Mouse (Mus musculus) R1 (cell line): ENCODE measurements around the gene Epb41l3.

Source experiments
- DNase-seq: peaks from one replicate; pipeline ENCODE4 v3.0.0-alpha.2; 2018; ENCODE audit warnings: low read depth, low spot score

The Epb41l3 gene

DNA sequence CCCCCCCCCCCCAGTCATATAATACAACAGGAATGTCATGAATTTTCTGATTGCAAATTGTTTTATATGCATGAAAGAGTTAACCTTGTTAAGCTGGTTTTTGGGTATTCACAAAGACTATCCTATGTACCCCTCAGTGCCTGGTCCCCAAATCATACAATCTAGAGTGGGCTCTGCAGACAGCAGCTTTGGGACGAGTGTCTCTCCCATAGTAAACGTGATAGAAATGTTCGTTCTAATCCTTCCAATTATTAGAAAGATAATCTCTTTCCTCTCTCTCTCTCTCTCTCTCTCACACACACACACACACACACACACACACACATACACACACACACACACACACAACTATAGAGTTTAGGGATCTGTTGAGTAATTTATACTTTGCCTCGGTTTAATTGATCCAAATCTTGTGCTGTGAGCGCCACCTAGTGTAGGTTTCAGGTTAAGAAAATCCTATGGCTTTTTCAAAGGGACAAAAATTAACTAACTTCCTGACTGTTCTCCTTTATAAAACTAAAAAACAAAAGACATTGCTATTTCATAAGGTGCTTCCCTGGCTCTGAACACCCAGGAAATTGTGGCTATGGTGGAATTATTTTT, 30.4 kb downstream of the Epb41l3 start:
- DNase-seq, result peak; percentile 38

DNA sequence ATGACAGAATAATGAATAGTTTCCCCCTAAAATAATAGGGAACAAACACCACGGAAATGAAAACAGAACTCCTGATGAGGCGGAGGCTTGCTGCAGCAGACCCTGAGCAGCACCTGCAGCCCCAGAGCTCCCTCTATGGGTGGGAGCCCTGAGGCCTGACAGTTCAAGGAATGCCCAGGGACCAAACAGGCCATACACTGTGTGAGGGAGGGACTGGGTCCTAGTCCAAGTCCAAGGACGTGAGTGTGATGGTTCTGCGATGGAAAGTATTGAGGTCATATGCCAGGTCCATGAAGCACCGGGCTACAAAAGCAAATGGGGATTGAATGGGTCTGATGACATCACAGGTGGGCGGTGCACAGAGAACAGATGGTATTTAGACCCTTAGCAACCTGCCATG, 33.7 kb downstream of the Epb41l3 start:
- DNase-seq, result peak; percentile 41

DNA sequence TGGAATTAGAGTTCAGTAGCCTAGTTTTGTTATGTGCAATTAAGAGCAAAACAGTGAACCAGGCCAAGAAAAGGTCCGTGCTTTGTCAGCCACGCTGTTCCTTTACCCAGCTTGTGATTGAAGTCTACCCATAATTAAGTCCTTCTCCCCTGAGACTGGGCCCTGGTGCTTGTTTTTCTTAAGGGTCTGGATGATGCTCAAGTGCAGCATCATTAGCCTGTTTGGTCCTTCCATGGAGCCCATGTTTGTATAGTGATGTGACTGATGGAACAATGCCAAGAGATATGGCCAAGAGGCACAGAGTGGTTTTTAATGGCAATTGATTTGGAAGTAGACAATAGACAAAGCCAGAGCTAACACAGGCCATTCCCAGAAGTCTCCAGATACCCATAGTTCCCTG, 36.7 kb downstream of the Epb41l3 start:
- DNase-seq, result no peak

DNA sequence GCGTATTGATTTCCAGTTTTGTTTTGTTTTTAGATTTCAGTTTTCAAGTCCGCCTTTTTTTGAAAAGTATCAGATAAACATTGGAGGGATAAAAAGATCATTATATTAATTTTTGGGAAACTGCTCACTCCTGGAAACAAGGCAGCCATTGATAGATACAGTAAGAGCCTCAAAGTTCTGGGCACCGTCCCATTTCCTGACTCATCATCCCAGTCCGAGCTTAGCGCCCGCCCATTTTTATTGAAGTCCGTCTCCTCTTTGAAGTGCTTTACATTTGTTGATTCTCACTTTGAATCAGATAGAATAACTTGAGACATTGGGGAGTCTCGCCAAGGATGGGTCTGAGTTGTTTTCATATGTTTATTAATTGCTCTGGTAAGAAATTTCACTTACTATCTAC, 43.7 kb downstream of the Epb41l3 start:
- DNase-seq, result no peak

DNA sequence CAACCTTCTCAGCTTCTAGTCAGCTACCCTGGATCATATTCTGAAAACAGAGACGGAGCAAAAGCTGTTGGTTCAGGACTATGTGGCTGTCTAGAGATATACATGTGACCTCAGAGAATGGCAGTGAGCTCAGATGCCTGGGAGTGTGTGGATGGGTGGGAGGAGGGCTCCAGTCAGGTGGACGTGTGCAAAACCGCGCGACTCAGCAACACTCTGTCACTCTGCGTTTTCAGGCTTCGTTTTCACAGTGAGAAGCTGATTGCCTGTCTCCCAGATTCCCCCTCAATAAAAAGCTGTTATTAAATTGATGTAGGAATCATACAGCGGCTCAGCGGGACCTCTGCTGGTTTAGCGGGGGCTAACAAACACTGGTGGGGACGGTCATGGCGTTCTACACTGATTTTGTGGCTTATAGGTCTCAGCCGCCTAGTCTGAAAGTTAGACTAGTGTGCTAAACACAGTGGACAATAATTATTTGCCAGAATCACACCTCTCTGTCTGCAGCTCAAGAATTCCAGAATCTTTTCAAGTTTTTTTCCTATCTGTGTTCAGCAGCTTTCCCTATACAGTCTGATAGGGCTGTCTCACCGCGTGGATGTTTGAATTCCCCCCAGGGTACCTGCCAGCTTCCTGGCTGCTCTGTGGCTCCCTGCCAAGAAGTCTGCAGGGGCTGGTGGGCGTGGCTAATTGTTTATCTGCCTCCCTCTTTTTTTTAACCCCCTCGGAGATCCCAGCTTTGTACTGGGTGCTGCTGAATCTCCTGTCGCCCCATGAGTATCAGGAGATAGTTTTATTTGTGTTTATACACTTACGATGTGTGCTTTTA, 45.3 kb downstream of the Epb41l3 start:
- DNase-seq, result peak; percentile 62

DNA sequence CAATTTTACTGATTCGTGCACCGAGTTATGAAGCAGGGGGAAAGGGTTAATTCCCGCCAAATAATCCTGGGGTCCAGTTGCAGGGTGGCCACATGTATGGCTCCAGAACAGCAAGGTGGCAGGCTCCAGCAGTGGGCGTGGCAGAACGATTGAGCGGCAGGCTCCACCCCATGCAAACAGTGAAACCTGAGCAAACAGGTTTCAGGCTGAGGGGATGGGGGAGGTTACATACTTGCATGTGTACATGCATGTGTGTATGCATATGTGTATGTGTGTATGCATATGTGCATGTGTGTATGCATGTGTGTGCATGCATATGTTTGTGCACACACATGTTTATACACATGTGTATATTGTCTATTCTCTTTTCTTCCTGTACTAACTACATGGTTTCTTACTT, 46.9 kb downstream of the Epb41l3 start:
- DNase-seq, result peak; percentile 17

DNA sequence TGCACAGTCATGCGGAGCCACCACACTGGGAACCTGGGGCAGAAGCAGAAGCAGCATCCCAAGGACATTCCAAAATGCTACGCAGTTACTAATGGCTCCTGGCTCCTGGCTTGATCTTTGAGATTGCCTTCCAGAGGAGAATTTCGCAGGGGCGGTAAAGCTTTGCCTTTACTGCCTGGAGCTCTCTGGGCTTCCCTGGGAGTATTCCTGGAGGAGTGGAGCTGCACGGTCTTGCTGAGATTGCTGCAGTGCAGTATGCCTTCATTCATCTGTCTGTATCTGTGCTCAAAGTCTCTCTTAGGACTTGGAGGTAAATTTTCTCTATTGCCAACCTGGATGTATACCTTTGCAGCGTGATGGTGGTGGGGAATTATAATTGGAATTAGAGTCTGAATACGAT, 52.0 kb downstream of the Epb41l3 start:
- no peak for DNase-seq

DNA sequence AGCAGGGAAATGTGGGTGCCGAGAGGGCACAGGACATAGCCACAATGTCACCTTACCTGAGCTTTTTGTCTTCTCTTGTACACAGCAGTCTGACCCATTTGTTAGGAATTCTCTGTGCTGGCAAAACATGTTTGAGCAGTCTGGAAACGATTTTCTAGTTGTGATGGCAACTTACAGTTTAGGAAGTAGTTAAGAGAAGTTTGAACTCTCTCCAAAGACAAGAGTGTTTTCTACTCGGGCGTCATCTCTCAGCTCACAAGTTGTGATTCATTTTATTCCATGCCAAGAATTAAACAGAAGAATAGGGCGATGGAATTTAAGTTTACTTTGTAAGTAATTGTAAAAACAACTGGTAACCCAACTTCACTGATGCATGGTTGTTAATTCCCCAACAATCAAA, 52.5 kb downstream of the Epb41l3 start:
- DNase-seq, result no peak

DNA sequence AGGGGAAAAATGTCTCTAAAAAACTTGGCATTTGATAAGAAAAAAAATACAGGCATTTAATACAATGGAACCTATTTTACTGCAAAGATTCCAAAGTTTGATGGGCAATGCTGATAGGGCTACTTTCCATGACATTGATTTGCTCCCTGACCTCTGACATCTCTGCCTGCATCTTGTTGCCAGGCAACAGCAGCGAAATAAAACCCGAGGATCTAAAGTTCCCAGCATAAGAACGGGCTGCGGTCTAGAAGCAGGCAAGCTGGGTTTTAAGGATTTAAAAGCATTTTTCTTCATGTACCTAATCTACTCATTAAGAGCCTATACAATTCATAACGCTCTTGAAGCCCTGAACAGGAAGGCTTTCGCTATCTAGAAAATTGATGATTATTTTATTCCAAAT, 54.0 kb downstream of the Epb41l3 start:
- peak; percentile 48 for DNase-seq

DNA sequence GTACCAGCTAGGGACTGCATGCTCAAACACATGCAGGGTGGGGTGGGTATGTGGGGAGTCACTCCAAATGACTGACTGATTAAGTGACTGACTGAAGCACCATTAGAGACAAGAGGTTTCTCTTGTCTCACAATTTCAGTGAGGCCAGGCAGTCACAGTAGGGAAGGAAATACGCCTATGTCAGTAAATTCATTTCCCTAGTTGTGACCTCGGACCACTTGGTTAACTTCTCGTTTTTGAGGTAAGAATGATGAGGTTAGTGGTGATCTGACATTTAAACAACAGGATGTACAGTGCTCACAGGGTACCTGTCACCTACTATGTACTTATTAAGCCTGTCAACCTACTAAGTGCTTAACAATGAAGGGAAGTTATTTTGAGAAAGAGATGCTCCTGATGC, 67.5 kb downstream of the Epb41l3 start:
- DNase-seq, result no peak

DNA sequence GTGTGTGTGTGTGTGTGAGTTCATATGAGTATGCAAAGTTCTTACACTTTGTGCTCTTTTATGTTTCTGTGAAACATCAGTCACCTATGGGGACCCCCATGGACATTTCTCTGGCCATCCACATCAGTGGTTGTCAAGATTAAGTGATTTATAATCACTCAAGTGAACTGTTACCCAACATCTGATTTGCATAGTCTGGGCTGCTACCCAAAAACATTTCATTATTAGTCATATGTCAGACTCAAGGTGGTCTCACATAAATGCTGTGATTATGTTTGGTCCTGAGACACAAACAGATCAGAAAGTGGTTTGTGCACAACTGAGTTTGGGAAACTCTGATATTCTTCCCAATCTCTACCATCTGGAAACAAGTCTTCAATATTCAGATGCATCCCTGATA, 75.3 kb downstream of the Epb41l3 start:
- no peak for DNase-seq

DNA sequence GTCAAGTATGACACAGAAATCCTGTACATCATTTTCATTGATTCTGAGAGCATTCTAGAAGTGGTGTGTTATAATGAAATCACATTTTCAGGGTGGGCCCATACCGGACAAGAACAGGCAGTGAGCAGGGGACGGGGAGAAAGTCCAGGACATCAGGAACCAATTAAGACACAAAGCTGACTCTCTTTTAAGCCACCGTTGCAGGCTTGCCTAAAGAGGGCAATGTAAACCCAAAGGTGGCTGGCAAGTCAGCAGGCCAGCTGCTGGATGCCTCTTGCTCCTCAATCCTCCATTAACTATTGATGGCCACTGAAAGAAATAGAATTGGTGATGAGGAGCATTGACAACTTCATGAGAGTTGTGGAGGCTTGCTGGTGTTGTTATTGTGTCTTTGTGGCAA, 75.8 kb downstream of the Epb41l3 start:
- DNase-seq, result no peak

DNA sequence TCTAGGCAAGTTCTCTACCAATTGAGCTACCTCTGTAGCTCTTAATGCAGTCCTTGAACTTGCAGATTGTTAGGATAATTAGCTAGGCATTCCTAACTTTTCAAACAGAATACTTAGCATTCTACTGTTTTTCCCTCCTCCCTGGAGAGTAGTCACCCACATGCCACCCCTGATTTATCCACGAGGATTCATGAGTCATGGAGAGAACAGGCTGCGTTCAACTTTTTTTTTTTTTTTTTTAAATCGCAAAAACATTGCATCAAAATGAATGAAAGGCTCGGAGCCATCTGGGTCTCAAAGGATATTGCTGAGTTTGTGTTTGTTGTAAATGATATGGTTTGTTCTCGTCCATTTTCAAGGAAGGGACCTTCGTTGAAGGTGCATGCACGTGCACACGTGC, 79.6 kb downstream of the Epb41l3 start:
- no peak for DNase-seq

DNA sequence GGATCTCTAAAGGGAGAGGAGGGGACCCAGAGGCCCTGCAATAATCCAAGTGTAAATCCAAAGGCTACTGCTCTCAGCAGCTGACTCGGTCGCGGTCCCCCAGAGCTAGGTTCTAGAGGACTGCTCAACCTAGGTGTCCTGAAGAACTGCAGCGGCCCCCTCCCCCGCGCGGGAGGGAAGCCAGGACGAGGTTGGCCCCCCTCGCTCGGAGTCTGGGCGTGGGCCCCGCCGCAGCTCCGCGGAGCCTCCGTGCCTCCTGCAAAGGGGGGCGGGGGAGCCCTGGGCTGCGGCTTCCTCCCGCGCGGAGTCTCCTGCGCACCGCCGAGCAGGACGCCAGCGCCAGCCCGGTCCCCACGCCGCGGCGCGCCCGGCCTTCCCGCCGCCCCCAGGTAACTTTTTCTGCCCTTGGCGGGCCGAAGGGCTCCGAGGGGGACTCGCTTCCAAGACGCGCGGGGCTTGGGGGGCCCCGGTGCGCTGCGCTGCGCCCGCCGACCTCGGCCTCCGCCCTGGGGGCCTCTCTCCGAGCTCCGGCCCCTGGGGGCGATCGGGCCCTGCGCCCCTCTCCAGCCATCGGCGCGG, 81.1 kb downstream of the Epb41l3 start:
- peak; percentile 64 for DNase-seq

DNA sequence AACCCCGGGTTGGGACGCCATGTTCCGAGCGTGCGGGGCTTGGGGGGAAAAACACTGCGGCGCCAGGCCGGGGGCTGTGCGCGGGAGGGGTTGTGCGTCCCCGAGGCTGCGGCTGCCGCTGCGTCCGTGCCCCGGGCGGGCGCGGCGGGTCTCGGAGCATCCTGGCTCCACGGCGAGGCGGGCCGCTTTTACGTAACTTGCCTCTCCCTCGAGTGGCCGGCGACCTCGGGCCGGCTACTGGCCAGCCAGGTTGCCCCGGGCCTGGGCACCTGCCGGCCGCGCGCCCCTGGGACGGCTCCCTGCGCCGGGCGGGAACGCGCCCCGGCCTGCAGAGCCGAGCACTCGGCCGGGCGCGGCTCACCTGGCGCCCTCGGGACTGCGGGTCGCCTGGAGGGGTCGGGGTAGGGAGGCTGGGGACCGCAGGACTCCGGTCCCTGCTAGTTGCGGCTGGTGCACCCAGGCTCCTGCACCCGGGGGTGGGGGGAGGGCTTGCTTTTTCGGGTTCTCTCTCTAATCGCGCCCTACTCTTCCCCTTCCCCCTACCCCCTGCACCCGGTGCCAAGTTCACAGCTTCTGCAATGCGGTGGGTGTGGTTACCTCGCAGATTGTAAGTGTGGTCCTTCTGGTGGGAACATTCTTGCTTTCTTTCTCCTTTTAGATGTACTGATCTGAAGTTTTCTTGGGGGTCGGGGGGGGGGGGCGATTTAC, 81.8 kb downstream of the Epb41l3 start:
- DNase-seq, result peak; percentile 68

DNA sequence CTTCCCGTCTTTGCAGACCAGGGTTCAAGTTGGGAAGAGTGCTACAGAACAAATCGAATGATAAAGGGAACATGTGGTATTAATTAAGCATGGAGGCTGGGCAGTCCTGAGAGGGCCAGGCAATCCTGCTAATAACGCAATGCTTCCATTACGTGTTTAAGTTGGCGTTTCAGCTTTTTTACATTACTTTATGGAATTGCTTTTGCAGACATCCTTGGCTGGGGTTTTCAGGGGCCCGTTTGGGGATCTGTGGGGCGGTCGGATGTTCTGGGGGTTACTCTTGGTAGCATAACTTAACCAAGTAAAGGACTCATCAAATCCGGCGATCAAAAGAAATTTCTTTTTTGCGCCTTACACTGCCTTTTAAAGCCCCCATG, 82.3 kb downstream of the Epb41l3 start:
- DNase-seq, result no peak

DNA sequence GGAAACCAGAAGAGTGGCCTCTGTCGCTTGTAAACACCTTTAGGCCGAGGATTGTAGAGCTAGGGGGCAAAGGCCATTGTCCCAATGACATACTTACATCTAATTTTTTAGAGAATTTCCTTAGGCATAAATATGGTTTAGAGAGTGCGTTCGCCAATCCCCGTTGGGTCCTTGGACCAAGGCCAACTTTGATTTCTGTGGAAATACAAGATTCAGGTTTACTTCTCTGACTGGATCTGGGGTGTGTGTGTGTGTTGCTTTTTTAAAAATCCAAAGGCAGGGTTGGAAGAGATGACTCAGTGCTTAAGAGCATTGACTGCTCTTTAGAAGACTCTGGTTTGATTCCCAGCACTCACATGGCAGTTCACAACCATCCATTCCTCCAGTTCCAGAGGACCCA, 83.2 kb downstream of the Epb41l3 start:
- DNase-seq, result no peak

DNA sequence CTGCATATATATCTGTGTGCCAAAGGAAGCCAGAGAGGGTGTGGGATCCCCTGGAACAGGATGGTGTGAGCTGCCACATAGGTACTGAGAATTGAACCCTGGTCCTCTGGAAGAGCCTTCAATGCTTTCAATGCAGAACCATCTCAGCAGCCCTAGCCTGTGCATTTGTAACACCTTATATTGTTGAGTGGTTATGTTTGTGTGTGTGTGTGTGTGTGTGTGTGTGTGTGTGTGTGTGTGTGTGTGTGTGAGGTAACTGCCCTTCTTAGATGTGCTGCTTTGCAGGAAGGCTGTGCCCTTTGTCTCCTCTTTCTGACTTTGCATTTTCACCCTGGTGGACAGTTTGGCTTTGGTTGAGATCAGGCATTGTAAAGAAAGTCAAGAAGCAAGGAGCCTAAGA, 87.2 kb downstream of the Epb41l3 start:
- no peak for DNase-seq

DNA sequence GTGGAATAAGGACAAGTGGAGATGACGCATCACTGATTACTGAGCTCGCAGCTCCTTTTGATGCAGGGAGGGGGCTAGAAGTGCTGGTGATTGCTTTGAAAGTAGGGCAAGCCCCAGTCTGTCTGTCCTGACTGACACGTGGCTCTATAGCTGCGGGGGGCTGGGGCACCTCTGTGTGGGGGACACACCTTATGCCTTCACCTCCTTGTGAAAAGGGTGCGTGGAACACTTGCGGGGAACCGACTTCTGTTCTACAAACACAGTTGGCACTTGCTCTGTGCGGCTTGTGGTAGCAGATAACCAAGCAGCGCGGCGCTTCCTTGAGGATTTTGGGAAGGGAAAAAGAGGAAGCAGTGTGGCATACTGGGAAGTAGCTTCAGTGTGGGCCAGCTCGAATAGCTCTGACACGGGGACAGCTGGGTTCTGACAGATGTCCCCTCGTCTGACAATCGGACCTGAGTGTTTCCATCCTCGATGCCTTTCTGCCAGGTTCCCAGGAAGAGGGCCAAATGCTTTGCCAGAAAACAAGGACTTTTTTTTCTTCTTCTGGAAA, 101.5 kb downstream of the Epb41l3 start:
- no peak for DNase-seq

DNA sequence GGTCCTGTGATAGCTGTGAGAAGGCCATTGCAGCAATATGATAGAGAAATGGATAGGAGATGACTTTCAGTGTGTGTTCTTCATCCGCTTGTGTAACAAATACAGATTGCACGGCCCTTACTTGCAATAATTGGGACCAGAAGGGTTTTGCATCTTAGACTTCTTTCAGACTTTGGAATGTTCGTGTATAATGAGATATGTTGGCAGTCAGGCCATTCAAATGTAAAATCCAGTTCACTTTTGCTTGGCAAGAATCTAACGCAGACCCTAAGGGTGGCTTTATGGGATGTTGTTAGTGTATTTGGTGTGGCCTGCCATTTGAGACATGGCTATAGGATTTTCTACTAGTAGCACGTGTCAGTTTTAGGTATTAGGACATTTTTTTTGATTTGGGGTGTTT, 102.5 kb downstream of the Epb41l3 start:
- DNase-seq, result no peak

DNA sequence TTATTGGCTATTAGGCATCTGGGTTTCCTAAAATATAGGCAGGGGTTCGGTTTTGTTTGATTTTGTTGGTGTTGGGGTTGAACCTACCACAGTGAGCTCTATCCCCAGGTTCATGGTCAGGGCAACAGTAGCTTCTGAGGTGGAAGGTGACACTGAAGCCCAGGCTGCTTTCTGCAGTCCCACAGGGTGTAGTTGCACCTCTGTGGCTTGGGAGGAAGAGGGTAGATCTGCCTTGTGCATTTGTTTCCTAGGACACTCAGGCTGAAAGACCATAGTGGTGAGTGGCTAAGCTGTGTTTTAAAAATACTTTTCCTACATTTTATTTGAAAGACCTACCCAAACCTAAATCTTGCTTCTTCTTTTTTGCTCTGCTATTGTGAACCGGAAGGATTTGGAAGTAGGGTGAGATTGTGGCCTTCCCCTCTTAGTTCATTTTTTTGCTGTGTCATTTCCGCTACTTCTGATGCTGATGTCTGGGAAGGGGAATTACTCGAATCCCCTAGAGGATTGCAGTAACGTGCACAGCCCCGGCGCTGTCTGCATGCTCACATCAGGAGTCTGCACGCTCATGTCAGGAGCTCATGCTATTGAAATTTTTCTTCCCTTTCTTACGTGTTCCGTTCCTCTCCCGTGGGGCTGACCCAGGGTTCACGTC, 105.5 kb downstream of the Epb41l3 start:
- DNase-seq, result peak; percentile 62
